Mouse (Mus musculus) activated CD4-positive, CD25-positive, alpha-beta regulatory T cell, adult 4 months (primary cell): ENCODE measurements at regions not wholly inside any gene's neighbourhood (a gene's known extent, or its start where the extent isn't known, plus 50 kb on each side); places are given as distances from the start of the nearest gene placed in this dataset.
A peak's percentile ranks its signal among the peaks of the same experiment; 100 is the strongest.

Experiments used
- ATAC-seq: one replicate; pipeline ENCODE4 v1.8.0; 2017

DNA sequence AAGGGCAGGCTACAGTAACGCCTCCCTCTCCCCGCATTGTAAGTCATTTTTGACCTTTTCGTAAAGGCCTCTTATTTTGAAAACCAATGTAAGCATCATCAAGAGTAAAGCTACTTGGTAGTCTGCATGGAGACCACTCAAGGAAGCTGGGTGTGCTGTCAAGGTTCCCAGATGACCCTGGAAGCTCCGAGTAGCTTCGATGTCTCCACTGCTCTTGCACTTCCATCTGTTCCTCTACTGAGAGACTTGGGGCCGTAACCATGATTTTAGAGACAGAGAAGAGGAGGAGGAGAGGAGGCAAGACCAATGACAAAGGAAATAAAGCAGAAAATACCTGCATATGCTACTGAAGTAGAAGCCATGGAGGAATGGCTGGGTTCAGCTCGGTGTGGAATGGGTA lies 256.0 kb downstream of the Gm11361 start:
- no peak for ATAC-seq

DNA sequence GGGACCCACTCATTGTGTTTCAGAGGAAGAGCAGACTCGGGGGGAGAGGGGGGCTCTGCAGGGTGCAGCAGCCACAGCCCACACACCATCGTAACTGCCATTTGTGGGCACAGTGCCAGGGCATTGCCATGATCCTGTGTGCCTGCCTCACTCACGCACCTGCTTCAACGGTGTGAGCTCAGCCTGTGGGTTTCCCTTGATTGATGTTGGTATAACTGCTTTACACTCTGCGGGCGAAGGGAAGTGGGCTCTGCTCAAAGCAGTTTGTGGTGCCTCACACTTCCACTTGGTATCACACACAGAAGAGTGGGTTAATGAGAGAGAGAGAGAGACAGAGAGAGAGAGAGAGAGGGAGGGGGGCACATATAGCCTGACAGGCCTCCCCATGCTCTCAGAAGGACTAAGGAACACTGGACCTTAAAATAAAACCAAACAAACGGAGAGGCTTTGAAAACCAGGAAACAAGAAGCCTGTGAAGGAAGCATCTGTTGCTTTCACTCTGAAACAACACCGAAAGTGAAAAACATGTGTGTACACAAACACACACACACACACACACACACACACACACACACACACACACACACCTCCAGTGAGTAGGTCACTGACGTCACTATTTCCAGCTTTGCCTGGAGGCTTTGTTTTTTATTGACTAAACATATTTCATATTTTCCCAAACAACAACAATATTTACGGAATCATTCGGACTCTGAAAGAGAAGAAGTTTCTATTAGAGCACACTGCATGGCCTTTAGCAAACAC lies 255.4 kb downstream of the Gm11361 start:
- peak; percentile 94 for ATAC-seq

DNA sequence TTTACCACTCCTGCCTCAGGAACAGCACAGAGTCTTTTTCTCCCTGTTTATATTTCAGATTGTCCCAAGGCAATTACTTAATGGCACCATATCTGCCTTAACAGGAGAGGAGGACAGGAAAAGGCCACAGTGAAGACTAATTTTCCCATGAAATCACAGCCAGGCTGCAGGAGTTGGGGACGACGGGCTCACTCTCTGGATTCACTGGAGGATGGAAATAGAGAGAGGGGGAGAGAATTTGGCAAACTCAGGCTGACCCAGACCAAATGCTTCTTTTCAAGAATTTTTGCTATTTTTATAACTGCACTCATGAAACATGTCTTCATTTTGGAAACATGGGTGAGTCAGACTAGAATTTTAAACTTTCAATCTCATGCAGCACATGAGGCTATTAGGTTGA lies 250.9 kb downstream of the Gm11361 start:
- ATAC-seq: no peak

DNA sequence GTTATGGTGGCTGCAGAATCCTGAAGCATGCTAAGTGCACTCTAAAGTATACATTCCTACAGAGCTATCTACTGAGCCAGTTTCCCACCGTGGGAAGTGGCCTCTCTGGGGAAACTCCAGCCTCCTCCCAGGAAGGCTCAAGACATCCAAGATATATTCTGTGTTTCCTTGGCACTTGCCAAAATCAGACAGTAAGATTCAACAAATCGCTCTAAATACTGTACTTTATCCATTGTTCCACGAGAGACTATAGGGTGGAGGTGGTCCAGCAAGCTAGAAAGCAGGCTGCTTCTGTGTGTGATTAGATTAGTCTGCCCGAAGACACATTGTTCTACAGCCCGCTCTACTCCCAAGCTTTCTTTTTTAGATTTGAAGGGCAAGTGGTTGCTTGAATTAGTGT lies 250.5 kb downstream of the Gm11361 start:
- ATAC-seq: no peak

DNA sequence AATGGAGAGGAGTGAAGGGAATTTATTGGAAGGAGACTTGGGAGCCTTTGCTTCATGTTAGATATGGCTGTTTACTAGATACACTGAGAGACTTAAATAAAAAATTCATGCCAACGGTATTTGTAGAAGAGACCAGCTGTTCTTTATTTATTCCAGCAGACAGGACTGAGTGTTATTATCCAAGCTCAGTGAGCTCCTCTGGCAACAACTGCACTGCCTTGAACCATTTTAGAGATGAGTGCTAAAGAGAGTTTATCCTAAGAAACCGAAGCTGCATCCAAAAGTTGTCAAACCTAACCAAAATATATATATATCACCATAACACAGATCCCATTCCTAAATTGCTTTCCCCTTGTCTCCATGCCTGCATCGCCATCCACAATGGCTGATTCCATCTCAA lies 247.0 kb downstream of the Gm11361 start:
- no peak for ATAC-seq

DNA sequence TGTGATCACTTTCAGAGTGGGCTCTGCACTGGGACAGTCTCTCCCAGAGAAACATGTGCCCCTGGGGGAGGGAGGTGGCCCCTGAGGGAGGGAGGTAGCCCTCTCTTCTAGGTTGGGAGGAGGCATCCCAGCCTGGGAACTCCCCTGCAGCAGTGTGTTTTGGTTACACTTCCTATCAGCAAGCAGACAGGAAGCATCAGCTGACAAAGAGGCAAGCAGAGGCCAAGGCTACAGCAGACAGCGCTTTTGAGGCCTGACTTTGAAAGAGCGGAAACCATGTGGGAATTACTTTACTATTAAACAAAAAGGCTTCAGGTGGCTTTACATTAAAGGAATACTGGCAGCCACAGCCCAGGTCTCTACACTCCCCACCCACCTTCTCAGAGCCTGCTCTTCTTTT lies 244.8 kb downstream of the Gm11361 start:
- ATAC-seq: peak; percentile 99

DNA sequence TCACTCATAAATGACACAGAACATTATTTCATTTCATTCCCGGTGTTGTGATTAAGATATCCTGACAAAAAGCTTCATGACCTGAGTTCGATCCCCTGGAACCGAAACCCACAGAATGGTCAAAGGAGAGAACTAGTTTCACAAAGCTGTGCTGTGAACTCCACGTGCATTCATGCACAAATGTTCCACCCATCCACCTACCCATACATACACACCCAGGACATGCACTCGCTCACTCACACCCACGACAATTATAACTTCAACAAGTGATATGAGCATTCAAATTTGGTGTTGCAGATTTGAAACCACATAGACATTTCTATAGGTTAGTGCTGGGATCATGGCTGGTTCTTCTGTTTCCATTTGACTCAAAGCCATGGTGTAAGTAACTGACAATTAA lies 243.4 kb downstream of the Gm11361 start:
- no peak for ATAC-seq

DNA sequence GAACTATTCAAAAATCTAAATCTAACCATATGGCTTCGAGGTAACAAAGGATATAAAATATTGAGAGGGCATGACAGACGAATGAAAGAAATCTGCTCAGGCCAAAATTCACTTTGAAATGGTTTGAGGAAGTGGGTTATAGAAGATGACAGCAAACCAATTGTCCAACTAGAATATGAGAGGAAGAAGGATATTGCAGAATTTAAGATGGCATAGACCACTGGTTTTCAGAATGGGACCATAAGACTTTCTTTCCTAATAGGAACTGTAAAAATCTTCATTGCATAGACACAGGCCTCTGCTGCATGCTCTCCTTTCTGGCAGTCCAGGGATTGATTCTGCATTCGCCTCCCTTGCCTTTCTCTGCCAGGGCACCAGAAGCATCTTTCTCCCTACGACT lies 240.2 kb downstream of the Gm11361 start:
- ATAC-seq: no peak

DNA sequence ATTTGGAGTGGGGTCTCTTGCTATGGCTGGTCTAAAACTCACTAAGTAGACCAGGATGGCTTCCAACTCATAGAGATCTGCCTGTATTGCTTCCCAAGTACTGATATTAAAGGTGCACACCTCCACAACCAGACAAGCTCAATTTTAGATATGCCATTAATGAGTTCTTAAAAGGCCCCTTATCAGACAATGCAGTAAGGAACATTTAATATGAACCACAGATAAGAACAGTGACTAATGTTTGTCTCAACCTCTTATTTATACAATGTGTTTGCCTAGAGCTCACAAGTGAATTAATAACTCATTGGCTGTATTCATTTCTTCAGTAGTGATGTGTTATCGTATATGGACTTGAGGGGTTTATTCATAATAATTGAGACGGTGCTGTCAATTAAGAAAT lies 234.7 kb downstream of the Gm11361 start:
- no peak for ATAC-seq

DNA sequence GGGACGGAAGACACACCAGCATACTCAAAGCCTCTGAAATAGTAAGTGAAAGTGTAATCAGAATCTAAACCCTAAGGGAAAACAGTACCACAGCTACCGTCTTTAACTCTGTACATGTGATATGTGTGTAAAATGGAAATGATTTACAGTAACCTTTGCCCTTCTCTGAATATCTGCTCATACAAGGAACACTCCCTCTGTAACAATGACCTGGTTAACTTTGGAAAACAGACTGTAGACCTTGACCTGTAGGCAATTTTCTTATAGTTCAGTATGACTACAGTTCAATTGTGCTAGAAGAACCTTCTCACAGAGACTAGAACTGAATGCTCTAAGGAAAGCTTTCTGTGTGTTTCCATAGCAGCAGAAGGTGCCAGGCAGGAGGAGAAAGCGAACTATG lies 226.4 kb downstream of the Gm11361 start:
- no peak for ATAC-seq

DNA sequence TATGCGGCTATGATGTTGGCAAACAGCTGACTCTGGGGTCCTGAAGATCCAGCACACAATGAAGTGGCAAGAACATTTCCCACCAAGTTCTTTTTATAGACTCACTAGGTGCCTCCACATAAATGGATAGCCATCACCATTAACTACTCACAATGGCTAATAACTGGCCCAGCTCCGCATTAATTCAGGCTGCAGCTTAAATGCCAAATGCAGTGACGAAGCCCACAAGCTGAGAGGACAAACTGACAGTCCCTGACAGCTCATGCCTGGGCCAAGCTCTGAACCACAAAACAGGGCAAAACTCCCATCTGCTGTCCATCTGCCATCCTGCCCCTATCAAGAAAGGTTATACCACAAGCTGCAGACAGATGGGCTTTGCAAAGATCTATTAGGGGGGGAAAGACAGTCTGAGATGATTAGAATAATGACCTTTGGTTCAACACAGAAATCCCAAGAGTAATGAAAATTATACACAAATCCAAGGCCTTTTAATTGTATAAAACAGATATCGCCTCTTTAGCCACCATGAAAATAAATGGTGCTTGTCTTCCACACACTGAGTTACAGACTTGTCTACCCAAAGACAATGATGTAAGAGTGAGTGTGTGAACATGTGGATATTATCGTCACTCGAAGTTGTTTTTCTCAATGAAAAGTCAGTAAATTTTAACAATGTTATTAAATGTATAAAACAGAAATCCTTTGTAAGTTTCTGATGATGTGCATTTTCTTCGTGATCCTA lies 224.1 kb downstream of the Gm11361 start:
- ATAC-seq: no peak

DNA sequence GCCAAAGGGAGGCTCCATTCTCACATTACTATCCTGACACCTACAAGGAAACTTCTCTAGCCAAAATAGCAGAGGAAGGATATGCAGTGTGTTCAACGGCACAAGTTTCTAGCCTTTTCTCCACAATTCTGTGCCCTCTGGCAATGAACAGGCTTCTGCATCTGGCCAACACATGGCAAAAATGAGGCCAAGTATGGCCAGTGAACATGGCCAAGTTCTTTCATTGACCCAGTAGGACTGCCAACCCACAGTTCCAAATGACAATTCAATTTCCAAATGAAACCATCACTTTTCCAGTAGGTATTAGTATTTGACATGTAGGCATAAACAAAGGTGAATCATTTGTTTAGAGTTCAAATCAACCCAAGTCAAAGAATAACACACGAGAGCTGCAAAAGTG lies 208.8 kb downstream of the Gm11361 start:
- ATAC-seq: no peak

DNA sequence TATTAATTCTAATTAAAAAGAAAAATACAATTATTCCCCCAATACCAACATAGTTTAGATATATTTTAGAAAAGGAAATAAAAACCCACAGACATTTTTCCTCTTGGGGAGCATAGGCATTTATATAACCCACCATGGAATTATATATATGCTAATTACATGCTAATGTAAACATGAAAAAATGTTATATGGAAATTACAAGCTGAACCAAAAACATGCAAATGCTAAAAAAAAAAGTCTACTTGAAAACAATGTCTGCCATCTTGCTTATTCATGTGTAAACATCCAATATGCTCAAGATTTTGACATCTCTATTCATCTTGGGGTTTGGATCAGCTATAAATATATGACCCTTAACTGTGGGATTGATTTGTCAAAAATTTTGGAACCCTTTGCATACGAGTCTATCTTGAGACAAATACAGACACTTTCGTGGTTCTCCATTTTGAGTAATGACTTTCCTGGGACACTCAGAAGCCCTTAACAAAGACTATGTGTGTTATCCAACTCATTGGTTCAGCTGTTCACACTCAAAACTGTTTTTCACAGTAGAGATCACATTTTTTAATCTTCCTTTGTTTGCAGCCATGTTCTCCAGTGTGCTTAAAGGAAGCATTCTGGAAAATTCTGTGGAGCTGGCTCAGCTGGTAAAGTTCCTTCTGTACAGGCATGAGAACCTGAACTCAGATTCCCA lies 208.0 kb downstream of the Gm11361 start:
- no peak for ATAC-seq

DNA sequence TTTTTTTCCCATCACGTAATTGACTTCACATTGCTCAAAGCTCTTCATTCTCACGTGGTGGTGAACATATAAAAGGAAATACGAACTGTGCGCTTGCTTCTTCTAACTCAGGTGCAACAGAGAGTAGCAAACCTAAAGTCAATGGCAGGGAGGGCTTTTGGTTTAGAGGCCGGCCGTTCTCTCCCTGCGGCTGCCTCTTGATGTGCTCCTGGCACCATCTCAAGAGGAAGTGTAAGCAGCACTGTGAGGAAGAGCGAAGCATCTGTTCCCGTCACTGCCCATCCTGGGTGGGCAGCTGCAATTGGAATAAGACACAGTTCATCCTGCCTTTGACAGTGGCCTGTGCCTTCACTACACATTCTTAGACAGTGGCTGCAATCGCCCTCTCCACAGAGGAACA lies 204.0 kb downstream of the Gm11361 start:
- no peak for ATAC-seq

DNA sequence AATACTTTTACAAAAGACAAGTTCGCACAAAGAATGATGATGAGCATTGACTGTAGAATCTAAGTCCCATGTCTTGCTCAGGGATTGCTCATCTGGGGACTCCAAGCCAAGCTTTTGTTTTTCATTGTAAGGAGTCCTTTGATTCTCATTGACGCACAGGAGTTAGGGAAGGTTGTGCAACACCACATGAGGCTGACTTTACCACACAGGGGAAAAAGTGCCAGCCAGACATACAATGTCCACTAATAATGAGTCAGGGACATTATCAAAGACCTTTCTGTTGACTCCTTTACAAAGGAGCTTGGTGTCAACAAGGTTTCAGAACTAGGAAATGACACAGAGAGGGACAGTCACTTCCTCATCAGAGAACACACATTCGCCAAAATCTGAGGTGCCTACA lies 200.1 kb downstream of the Gm11361 start:
- ATAC-seq: no peak

DNA sequence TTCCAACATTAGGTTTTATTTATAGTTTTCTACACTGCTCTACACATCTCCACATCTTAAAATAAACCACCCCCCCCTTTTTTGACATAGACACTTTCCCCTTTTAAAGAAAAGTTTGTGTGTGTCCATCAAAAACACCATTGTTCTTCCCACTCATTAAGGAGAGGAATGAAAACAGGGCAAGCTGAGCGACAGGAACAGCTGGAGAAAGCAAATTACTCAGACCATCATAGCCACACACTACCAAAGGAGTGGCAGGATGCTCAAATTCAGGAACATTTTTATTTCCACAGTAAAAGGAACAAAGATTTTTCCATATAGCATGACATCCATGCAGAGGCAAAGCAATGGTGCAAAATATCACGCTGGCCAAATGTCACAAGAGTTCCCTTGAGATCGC lies 198.6 kb downstream of the Gm11361 start:
- ATAC-seq: no peak

DNA sequence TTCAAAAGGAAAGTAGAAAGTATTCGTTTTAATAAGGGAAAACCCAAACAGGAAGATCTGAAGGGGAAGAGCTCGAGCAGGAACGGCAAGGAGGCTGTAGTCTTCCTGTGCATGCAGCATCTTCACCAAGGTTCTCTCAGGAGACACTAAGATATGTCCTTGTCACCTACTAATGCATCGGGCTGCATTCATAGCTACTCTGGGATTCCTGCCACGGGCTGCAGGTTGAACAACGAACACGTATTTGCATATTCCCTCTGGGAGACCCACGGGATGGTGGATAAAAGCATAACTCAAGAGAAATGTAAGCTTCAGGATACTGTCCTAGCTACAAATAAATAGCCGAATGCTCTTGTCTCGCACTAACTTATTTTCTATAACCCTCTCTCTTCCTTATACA lies 197.7 kb downstream of the Gm11361 start:
- ATAC-seq: no peak

DNA sequence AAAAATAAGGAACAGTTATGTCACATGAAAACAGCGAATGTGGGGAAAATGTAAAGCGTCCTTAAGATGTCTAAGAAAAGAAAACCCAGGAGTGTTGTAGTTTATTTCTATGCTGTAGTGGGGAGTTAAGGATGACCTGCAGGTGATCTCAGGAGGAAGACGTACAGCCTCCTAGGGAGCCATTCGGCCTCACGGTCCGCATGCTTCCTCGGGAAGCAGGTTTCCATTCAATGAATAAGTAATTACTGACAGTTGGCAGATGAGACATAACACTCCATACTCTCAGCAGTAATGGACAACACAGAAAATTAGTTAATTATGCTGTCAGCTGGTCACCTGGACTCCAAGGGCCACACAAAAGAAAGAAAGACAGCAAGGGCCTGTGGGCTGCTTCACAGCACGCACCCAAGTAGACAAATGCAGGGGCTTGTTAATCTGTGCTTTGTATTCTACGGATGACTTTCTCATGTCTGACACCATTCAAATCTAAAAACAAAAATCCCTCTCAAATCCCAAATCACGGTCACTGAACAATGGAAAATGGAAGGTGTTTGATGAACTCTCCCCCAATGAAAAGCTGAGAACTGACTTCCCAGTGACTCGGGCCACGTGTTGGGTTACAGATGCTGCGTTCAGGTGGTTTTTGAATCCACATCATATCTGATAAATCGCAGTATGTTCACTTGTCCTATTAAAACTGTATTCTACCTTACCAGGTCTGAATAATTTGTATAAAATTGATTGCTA lies 193.5 kb downstream of the Gm11361 start:
- no peak for ATAC-seq

DNA sequence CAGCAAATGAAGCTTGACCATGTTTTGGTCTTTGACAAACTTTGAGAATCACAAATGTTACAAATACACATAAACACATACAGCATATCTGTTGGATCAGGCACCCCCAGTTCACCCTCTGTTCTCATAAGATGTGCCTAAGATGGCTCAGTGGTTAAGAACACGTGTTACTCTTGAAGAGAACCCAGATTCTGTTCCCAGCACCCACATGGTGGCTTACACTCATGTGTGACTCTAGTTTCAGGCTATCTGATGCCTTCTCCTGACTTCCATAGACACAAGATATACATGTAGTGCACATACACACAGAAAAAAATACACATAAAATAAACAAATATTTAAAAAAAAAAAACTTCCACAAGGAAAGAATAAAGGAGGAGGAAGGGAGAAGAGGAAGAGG lies 191.7 kb downstream of the Gm11361 start:
- no peak for ATAC-seq

DNA sequence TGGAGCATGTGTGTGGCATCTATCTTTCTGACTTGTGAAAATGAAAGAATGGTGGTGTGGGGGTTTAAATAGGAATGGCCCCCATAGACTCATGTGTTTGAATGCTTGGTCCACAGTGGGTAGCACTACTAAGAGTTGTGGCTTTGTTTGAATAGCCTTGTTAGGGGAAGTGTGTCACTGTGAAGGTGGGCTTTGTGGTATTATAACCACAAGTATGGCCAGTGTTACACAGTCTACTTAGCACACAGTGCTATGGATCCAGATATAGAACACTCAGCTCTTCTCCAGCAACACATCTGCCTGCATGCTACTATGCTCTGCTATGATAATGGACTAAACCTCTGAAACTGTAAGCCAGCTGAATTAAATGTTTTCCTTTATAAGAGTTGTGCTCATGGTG lies 184.9 kb downstream of the Gm11361 start:
- no peak for ATAC-seq

DNA sequence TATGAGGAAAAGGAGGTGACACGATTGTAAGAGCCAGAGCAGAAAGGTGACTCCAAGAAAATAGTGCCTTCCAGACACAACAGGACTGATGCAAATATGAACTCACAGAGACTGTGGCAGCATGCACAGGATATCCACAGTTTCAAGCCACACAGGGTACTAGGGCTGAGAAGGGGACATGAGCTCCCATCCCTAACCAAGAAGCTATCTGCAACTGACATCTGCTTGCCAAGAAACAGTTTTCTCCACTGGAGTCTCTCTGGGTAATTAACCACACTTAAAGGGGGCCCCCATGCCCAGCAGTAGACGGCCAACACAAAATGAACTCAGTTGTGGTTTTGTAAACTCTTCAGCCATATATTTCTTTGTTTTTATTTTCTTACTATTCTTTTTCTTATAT lies 176.1 kb downstream of the Gm11361 start:
- no peak for ATAC-seq

DNA sequence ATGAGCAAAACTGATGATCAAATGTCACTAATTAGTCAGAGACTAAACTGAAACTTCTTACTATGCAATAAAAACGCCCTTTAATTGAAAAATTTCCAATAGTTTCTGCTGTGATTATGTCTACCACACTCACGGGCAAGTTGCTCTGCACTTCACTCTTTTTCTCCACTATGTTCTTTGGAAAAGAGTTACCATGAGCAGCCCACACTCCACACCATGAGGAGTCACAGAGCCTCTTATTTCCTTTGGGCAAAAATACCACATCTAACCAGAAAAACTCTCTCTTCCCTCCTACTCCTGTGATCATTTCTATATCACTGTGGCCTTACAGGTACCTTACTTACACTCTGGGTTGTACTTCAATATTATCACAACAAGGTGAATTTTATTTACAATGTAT lies 174.7 kb downstream of the Gm11361 start:
- ATAC-seq: no peak

DNA sequence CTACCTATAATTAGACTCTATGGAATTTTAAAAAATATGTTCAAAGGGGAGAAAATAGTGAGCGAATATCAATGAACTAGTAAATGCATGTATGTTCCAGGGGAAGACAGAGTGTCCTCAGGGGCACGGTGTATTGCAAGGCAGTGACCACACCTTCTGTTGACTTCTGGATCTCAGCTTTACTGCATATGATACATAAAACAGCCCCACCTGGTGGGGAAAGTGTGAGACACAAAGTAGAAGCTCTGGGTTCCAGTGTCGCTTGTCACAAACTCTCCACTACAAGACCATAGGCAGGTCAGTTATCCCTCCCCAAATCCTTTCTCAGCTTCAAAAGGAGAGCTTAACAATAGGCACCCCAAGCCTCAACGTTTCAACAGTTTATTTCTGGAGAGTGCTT lies 168.8 kb downstream of the Gm11361 start:
- ATAC-seq: no peak
